Mouse (Mus musculus): ENCODE data around the gene Polr1a. TPM values are rescaled to one million over a fixed set of nuclear protein-coding genes. Genes with fewer than 3 reads are reported as not detected.

Gene Polr1a
- polyA plus RNA-seq, 1 experiment from 2014 or later = 4.9 TPM

GRCm38 (mm10) chr6:71989647-71990351, 80.9 kb downstream of the Polr1a start:
- Histone ChIP-seq H3K27ac (ENCODE audit: low read depth, low read length) (no peak overlapping the region), H3K4me3 (ENCODE audit: low read depth, low read length) (no peak overlapping the region), H3K27me3 (replicated peaks; ENCODE audit: control insufficient read depth, insufficient read depth, low read length) (no peaks in the 10 kb centered on the region), H3K36me3 (ENCODE audit: control insufficient read depth, insufficient read depth) (no peaks in the 10 kb centered on the region), H3K9ac (ENCODE audit: low read depth, low read length) (no peak overlapping the region), H3K4me1 (replicated peaks; ENCODE audit: control insufficient read depth, insufficient read depth, low read length) (0 out of 2 replicates have a peak, but pooled peaks cover 3% of the 10 kb centered on the region), H3K4me2 (replicated peaks; ENCODE audit: low read depth) (no peak overlapping the region), H3K9me3 (ENCODE audit: control insufficient read depth) (no peaks in the 10 kb centered on the region)
- no peak for TF ChIP-seq CTCF (IDR thresholded peaks at IDR 0.05; ENCODE audit: low read depth)
- WGBS = 37% methylated on average over 8 of the region's 8 CpGs
- ATAC-seq = no peak

- H3K9ac ChIP-seq (ENCODE audit: low read depth, low read length) = no peak overlapping the region
- H3K27ac ChIP-seq (ENCODE audit: low read depth, low read length) = no peak overlapping the region
- no peak overlapping the region for H3K4me2 ChIP-seq (replicated peaks; ENCODE audit: low read depth)
- no peak overlapping the region for H3K4me3 ChIP-seq (ENCODE audit: low read depth, low read length)
- no peak for ATAC-seq
- TF ChIP-seq CTCF (IDR thresholded peaks at IDR 0.05; ENCODE audit: low read depth) = no peak
- no peaks in the 10 kb centered on the region for H3K36me3 ChIP-seq (ENCODE audit: control insufficient read depth, insufficient read depth)
- H3K9me3 ChIP-seq (ENCODE audit: control insufficient read depth) = no peaks in the 10 kb centered on the region
- H3K4me1 ChIP-seq (replicated peaks; ENCODE audit: control insufficient read depth, insufficient read depth, low read length) = 0 out of 2 replicates have a peak, but pooled peaks cover 3% of the 10 kb centered on the region
- H3K27me3 ChIP-seq (replicated peaks; ENCODE audit: control insufficient read depth, insufficient read depth, low read length) = no peaks in the 10 kb centered on the region
- WGBS = 76% methylated on average over 8 of the region's 8 CpGs
These were observed 81.6 kb downstream of the Polr1a start for GRCm38 (mm10) chr6:71990371-71990837.

GRCm38 (mm10) chr6:71991190-71991932, 82.5 kb downstream of the Polr1a start:
- no peak for TF ChIP-seq CTCF (IDR thresholded peaks at IDR 0.05; ENCODE audit: low read depth)
- no peak for ATAC-seq
- Histone ChIP-seq H3K9me3 (ENCODE audit: control insufficient read depth) (no peaks in the 10 kb centered on the region), H3K27me3 (replicated peaks; ENCODE audit: control insufficient read depth, insufficient read depth, low read length) (no peaks in the 10 kb centered on the region), H3K36me3 (ENCODE audit: control insufficient read depth, insufficient read depth) (no peaks in the 10 kb centered on the region), H3K4me2 (replicated peaks; ENCODE audit: low read depth) (no peak overlapping the region), H3K27ac (ENCODE audit: low read depth, low read length) (no peak overlapping the region), H3K4me1 (replicated peaks; ENCODE audit: control insufficient read depth, insufficient read depth, low read length) (0 out of 2 replicates have a peak, but pooled peaks cover 3% of the 10 kb centered on the region), H3K9ac (ENCODE audit: low read depth, low read length) (no peak overlapping the region), H3K4me3 (ENCODE audit: low read depth, low read length) (no peak overlapping the region)
- 64% methylated on average over 8 of the region's 8 CpGs for WGBS

GRCm38 (mm10) chr6:71991933-71992325, 83.1 kb downstream of the Polr1a start:
- Histone ChIP-seq H3K4me3 (ENCODE audit: low read depth, low read length) (no peak overlapping the region), H3K9me3 (ENCODE audit: control insufficient read depth) (no peaks in the 10 kb centered on the region), H3K27ac (ENCODE audit: low read depth, low read length) (no peak overlapping the region), H3K9ac (ENCODE audit: low read depth, low read length) (no peak overlapping the region), H3K36me3 (ENCODE audit: control insufficient read depth, insufficient read depth) (no peaks in the 10 kb centered on the region), H3K4me1 (replicated peaks; ENCODE audit: control insufficient read depth, insufficient read depth, low read length) (0 out of 2 replicates have a peak, but pooled peaks cover 3% of the 10 kb centered on the region), H3K27me3 (replicated peaks; ENCODE audit: control insufficient read depth, insufficient read depth, low read length) (no peaks in the 10 kb centered on the region), H3K4me2 (replicated peaks; ENCODE audit: low read depth) (no peak overlapping the region)
- ATAC-seq = no peak
- TF ChIP-seq CTCF (IDR thresholded peaks at IDR 0.05; ENCODE audit: low read depth) = no peak
- 69% methylated on average over 2 of the region's 2 CpGs for WGBS

- Histone ChIP-seq H3K4me2 (replicated peaks; ENCODE audit: low read depth) (no peak overlapping the region), H3K4me3 (ENCODE audit: low read depth, low read length) (no peak overlapping the region), H3K27me3 (replicated peaks; ENCODE audit: control insufficient read depth, insufficient read depth, low read length) (no peaks in the 10 kb centered on the region), H3K36me3 (ENCODE audit: control insufficient read depth, insufficient read depth) (no peaks in the 10 kb centered on the region), H3K27ac (ENCODE audit: low read depth, low read length) (no peak overlapping the region), H3K9me3 (ENCODE audit: control insufficient read depth) (no peaks in the 10 kb centered on the region), H3K9ac (ENCODE audit: low read depth, low read length) (no peak overlapping the region), H3K4me1 (replicated peaks; ENCODE audit: control insufficient read depth, insufficient read depth, low read length) (no peaks in the 10 kb centered on the region)
- WGBS = 82% methylated on average over 4 of the region's 4 CpGs
- no peak for TF ChIP-seq CTCF (IDR thresholded peaks at IDR 0.05; ENCODE audit: low read depth)
- no peak for ATAC-seq
These were observed 85.2 kb downstream of the Polr1a start for GRCm38 (mm10) chr6:71994004-71994403.

- H3K27ac ChIP-seq (ENCODE audit: low read depth, low read length) = no peak overlapping the region
- H3K9ac ChIP-seq (ENCODE audit: low read depth, low read length) = no peak overlapping the region
- no peak overlapping the region for H3K4me3 ChIP-seq (ENCODE audit: low read depth, low read length)
- H3K27me3 ChIP-seq (replicated peaks; ENCODE audit: control insufficient read depth, insufficient read depth, low read length) = no peaks in the 10 kb centered on the region
- WGBS = 77% methylated on average over 3 of the region's 3 CpGs
- H3K4me1 ChIP-seq (replicated peaks; ENCODE audit: control insufficient read depth, insufficient read depth, low read length) = no peaks in the 10 kb centered on the region
- no peaks in the 10 kb centered on the region for H3K9me3 ChIP-seq (ENCODE audit: control insufficient read depth)
- no peak overlapping the region for H3K4me2 ChIP-seq (replicated peaks; ENCODE audit: low read depth)
- no peak for TF ChIP-seq CTCF (IDR thresholded peaks at IDR 0.05; ENCODE audit: low read depth)
- H3K36me3 ChIP-seq (ENCODE audit: control insufficient read depth, insufficient read depth) = no peaks in the 10 kb centered on the region
- no peak for ATAC-seq
These were observed 86.2 kb downstream of the Polr1a start for GRCm38 (mm10) chr6:71995081-71995480.
